Mouse (Mus musculus) olfactory bulb, adult 2 months (tissue): ENCODE results near the gene Tcf7l1.

Experiments
- CTCF ChIP-seq: fragments of 200-500 bp; IDR thresholded peaks from 2 replicates; pipeline ENCODE4 v1.5.1; 2012; ENCODE audit warnings: low read depth, mild to moderate bottlenecking, low read length, moderate library complexity; ENCODE audit not compliant: insufficient read depth
- POLR2A ChIP-seq: fragments of 200-500 bp; IDR thresholded peaks from 2 replicates; pipeline ENCODE4 v1.6.1; 2012; ENCODE audit warnings: mild to moderate bottlenecking, low read depth, low read length, moderate library complexity; ENCODE audit not compliant: insufficient read depth

DNA sequence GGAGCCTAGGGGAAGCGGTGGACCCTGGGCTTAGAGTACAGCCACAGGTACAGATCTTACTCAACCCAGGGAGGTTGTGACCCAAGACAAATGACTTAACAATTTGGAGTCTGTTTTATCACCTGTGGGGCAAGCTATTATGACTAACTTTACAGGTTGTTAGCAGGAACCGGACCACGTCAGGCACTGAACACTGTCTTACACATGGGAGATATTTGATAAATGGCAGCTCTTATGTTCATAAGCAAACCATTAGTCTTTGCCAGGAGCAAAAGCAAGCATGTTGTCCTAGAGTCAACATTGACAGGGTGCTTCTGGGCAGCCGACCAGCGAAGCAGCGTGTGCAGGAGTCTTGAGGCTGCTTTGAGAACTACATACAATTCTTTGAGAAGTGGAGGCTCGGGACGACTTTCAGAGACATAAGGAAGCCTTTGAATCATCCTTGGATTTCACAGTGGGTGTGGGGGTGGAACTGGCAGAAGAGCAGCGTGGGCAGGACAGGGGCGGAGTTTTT, 138.7 kb downstream of the Tcf7l1 start:
- TF ChIP-seq POLR2A (no peak), CTCF (no peak)
